Mouse (Mus musculus): Measurements from ENCODE around the gene Usp53. TPM values are rescaled to one million over a fixed set of nuclear protein-coding genes. Genes with fewer than 3 reads are reported as not detected.

The Usp53 gene
- polyA plus RNA-seq, 1 experiment: 1.7 TPM

DNA sequence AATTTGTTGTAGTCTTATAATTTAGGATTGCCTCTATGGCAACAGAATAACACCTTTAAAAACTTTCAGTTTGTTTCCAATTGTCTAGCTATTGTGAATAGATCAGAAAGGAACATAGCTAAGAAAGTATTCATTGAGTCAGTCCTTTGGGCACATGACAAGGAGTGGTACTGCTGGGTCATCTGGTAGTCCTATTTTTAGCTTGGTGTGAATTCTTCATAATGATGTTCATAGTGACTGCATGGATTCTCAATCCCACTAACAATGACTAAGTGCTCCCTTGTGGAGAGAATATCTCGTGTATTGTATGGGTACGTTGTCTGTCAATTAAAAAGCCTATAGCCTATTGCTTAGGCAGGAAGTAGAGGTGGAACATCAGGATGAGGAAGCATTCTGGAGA lies 34.5 kb upstream of the Usp53 start:
- Histone ChIP-seq H3K4me3 (no peak overlapping the region), H3K27me3 (ENCODE audit: control insufficient read depth, insufficient read depth, insufficient read length) (no peaks in the 10 kb centered on the region), H3K36me3 (ENCODE audit: control insufficient read depth, insufficient read depth) (no peaks in the 10 kb centered on the region), H3K79me2 (ENCODE audit: control insufficient read depth, insufficient read depth) (no peaks in the 10 kb centered on the region), H3K4me2 (ENCODE audit: low read depth) (peak overlapping the region; percentile 23), H3ac (ENCODE audit: control insufficient read depth, insufficient read length) (no peak overlapping the region)
- TF ChIP-seq REST (IDR thresholded peaks at IDR 0.05; ENCODE audit: insufficient read depth, insufficient read length): no peak
- peak; percentile 76 for TF ChIP-seq USF1 (IDR thresholded peaks at IDR 0.05; ENCODE audit: low read depth)

DNA sequence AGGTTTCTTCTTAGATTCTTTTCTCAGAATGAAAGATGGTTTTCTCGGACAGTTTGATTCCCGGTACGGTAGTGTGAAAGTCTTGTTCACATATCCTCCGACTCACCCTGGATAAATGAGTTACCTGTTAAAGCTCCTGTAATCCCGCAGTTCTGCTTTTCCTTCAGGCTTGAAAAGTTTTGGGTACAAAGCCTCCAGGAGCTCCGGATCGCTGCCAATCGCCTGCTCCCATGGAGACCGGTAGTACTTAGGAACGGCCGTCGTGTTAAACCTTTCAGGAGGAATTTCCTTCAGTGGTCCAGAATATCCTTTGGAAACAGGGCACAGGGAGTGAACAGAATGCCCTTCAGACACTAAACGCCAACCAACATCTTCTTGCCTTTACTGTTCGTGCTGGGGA lies 29.2 kb upstream of the Usp53 start:
- Histone ChIP-seq H3K79me2 (ENCODE audit: control insufficient read depth, insufficient read depth) (no peaks in the 10 kb centered on the region), H3K27me3 (ENCODE audit: control insufficient read depth, insufficient read depth, insufficient read length) (no peaks in the 10 kb centered on the region), H3K36me3 (ENCODE audit: control insufficient read depth, insufficient read depth) (no peaks in the 10 kb centered on the region), H3K4me2 (ENCODE audit: low read depth) (no peak overlapping the region), H3K4me3 (no peak overlapping the region), H3ac (ENCODE audit: control insufficient read depth, insufficient read length) (no peak overlapping the region)
- TF ChIP-seq TCF12 (IDR thresholded peaks at IDR 0.05; ENCODE audit: insufficient read depth, poor library complexity, severe bottlenecking): no peak

DNA sequence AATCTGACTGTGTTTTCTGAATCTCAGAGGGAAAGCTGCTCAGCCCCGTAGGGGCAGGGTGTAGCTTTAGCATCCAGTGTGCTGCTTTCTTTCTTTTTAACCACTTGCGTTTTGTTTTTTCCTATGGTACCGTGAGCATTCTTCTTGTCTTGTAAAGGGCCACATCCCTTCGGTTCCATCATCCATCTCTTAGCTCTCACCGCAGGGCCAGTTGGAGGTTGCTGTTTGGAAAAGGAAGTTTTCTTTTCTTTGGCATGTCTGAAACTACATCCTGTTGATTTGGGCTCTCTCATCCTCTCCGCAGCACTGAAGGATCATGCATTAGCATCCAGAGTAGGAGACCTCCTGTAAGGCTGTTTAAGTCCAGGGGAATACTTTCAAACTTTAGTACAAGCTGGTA lies 25.1 kb upstream of the Usp53 start:
- TF ChIP-seq MAX (IDR thresholded peaks at IDR 0.05; ENCODE audit: low read depth) (no peak), TCF12 (IDR thresholded peaks at IDR 0.05; ENCODE audit: insufficient read depth, poor library complexity, severe bottlenecking) (no peak), SRF (IDR thresholded peaks at IDR 0.05; ENCODE audit: control insufficient read depth, insufficient read length, low read depth) (no peak), MYOD1 (IDR thresholded peaks at IDR 0.05; ENCODE audit: control insufficient read depth in 1 of 3, insufficient read length in 2 of 3, low read depth in 2 of 3) (no peak), MYOG (IDR thresholded peaks at IDR 0.05; ENCODE audit: control insufficient read depth in 1 of 3, insufficient read depth in 1 of 3, insufficient read length in 2 of 3, low read depth in 2 of 3) (no peak), TCF3 (IDR thresholded peaks at IDR 0.05; ENCODE audit: insufficient read length, low read depth) (no peak)
- Histone ChIP-seq H3K27me3 (ENCODE audit: control insufficient read depth, insufficient read depth, insufficient read length) (no peaks in the 10 kb centered on the region), H3K36me3 (ENCODE audit: control insufficient read depth, insufficient read depth) (no peaks in the 10 kb centered on the region), H3K4me2 (ENCODE audit: low read depth) (no peak overlapping the region), H3K4me3 (no peak overlapping the region), H3K79me2 (ENCODE audit: control insufficient read depth, insufficient read depth) (no peaks in the 10 kb centered on the region), H3ac (ENCODE audit: control insufficient read depth, insufficient read length) (no peak overlapping the region)

DNA sequence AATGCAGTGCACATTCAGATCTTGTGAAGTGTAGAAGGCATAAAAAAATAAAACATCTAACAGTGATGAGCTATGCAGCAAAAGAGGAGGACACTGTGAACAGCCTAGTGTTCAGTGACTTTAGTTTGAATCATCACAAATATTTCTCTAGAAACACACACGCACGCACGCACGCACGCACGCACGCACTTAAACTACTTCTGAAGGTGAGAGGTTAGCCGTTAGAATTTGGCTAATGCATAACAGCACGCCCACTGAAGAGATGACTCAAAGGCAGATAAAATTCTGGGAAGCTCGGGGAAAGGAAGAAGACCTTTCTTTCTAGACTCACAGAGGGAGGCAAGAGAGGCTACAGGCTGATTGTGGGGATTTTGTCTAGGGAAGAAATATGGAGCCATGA lies 23.1 kb upstream of the Usp53 start:
- no peak for TF ChIP-seq CEBPB (IDR thresholded peaks at IDR 0.05; ENCODE audit: insufficient read depth, poor library complexity, severe bottlenecking)
- TF ChIP-seq MYOG (IDR thresholded peaks at IDR 0.05; ENCODE audit: control insufficient read depth in 1 of 3, insufficient read depth in 1 of 3, insufficient read length in 2 of 3, low read depth in 2 of 3): no peak
- no peak for TF ChIP-seq SRF (IDR thresholded peaks at IDR 0.05; ENCODE audit: control insufficient read depth, insufficient read length, low read depth)
- TF ChIP-seq E2F4 (IDR thresholded peaks at IDR 0.05; ENCODE audit: insufficient read depth): no peak
- TF ChIP-seq MAX (IDR thresholded peaks at IDR 0.05; ENCODE audit: low read depth): no peak
- TF ChIP-seq REST (IDR thresholded peaks at IDR 0.05; ENCODE audit: insufficient read depth, insufficient read length): no peak
- no peak for TF ChIP-seq POLR2A (IDR thresholded peaks at IDR 0.05; ENCODE audit: insufficient read length, low read depth)
- TF ChIP-seq TCF3 (IDR thresholded peaks at IDR 0.05; ENCODE audit: insufficient read length, low read depth): no peak

DNA sequence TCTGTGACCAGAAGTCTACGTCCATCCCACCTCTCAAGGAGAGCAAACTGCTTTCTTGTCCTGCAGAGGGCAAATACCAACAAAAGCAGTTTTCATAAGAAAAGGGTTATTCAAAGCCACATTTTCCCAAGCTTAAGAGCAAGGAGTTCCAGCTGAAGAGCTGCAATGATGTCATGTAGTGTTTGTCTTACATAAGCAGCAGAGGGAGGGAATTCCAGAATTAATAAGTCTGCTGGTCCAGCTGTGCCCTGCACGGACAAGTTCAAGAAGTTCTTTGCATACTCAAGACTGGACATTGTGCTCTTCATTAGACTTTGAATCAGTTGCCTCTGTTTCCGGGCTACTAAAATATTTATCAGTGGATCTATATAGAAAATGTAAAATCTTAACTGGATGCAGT lies 16.7 kb upstream of the Usp53 start:
- Histone ChIP-seq H3K27me3 (ENCODE audit: control insufficient read depth, insufficient read depth, insufficient read length) (no peaks in the 10 kb centered on the region), H3K36me3 (ENCODE audit: control insufficient read depth, insufficient read depth) (no peaks in the 10 kb centered on the region), H3ac (ENCODE audit: control insufficient read depth, insufficient read length) (no peak overlapping the region), H3K4me2 (ENCODE audit: low read depth) (no peak overlapping the region), H3K4me3 (no peak overlapping the region), H3K79me2 (ENCODE audit: control insufficient read depth, insufficient read depth) (no peaks in the 10 kb centered on the region)
- TF ChIP-seq MYOD1 (IDR thresholded peaks at IDR 0.05; ENCODE audit: control insufficient read depth in 1 of 3, insufficient read length in 2 of 3, low read depth in 2 of 3): no peak
- no peak for TF ChIP-seq POLR2AphosphoS2 (IDR thresholded peaks at IDR 0.05; ENCODE audit: insufficient read length, low read depth)
- TF ChIP-seq SRF (IDR thresholded peaks at IDR 0.05; ENCODE audit: control insufficient read depth, insufficient read length, low read depth): no peak
- no peak for TF ChIP-seq TCF12 (IDR thresholded peaks at IDR 0.05; ENCODE audit: insufficient read depth, poor library complexity, severe bottlenecking)
- no peak for TF ChIP-seq REST (IDR thresholded peaks at IDR 0.05; ENCODE audit: insufficient read depth, insufficient read length)
- TF ChIP-seq MAX (IDR thresholded peaks at IDR 0.05; ENCODE audit: low read depth): no peak
- no peak for TF ChIP-seq TCF3 (IDR thresholded peaks at IDR 0.05; ENCODE audit: insufficient read length, low read depth)
- TF ChIP-seq CEBPB (IDR thresholded peaks at IDR 0.05; ENCODE audit: insufficient read depth, poor library complexity, severe bottlenecking): no peak
- no peak for TF ChIP-seq MYOG (IDR thresholded peaks at IDR 0.05; ENCODE audit: control insufficient read depth in 1 of 3, insufficient read depth in 1 of 3, insufficient read length in 2 of 3, low read depth in 2 of 3)
- TF ChIP-seq E2F4 (IDR thresholded peaks at IDR 0.05; ENCODE audit: insufficient read depth): no peak
- no peak for TF ChIP-seq USF1 (IDR thresholded peaks at IDR 0.05; ENCODE audit: low read depth)
- no peak for TF ChIP-seq POLR2A (IDR thresholded peaks at IDR 0.05; ENCODE audit: insufficient read length, low read depth)

More for the DNA sequence above, 23.1 kb upstream of the Usp53 start:
- peak overlapping the region; percentile 30 for H3K4me2 ChIP-seq (ENCODE audit: low read depth)
- H3K36me3 ChIP-seq (ENCODE audit: control insufficient read depth, insufficient read depth): no peaks in the 10 kb centered on the region
- H3ac ChIP-seq (ENCODE audit: control insufficient read depth, insufficient read length): no peak overlapping the region
- H3K27me3 ChIP-seq (ENCODE audit: control insufficient read depth, insufficient read depth, insufficient read length): no peaks in the 10 kb centered on the region
- no peaks in the 10 kb centered on the region for H3K79me2 ChIP-seq (ENCODE audit: control insufficient read depth, insufficient read depth)
- H3K4me3 ChIP-seq: no peak overlapping the region

DNA sequence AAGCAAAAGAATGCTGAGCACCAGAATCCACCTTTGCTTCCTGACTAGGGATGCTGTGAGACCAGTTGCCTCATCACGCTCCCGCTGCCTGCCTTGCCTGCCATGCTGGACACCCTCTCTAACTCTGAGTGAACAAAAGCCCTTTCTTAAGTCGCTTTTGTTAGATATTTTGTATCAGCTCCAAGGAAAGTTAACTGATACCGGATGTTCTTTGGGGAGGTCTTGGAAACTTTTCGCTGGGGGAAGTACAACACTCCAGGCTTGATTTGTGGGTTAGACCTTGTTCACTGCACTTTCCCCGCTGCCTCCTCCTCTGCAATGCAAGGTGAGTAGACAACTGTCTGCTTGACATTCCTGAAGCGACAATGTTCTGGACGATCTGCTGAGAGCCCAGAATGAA lies 14.2 kb upstream of the Usp53 start:
- H3K36me3 ChIP-seq (ENCODE audit: control insufficient read depth, insufficient read depth): no peaks in the 10 kb centered on the region
- no peak for TF ChIP-seq MAX (IDR thresholded peaks at IDR 0.05; ENCODE audit: low read depth)
- TF ChIP-seq REST (IDR thresholded peaks at IDR 0.05; ENCODE audit: insufficient read depth, insufficient read length): no peak
- no peak for TF ChIP-seq USF1 (IDR thresholded peaks at IDR 0.05; ENCODE audit: low read depth)
- TF ChIP-seq TCF12 (IDR thresholded peaks at IDR 0.05; ENCODE audit: insufficient read depth, poor library complexity, severe bottlenecking): no peak
- no peak for TF ChIP-seq SRF (IDR thresholded peaks at IDR 0.05; ENCODE audit: control insufficient read depth, insufficient read length, low read depth)
- TF ChIP-seq MYOG (IDR thresholded peaks at IDR 0.05; ENCODE audit: control insufficient read depth in 1 of 3, insufficient read depth in 1 of 3, insufficient read length in 2 of 3, low read depth in 2 of 3): no peak
- TF ChIP-seq CEBPB (IDR thresholded peaks at IDR 0.05; ENCODE audit: insufficient read depth, poor library complexity, severe bottlenecking): no peak
- no peak for TF ChIP-seq MYOD1 (IDR thresholded peaks at IDR 0.05; ENCODE audit: control insufficient read depth in 1 of 3, insufficient read length in 2 of 3, low read depth in 2 of 3)
- TF ChIP-seq POLR2A (IDR thresholded peaks at IDR 0.05; ENCODE audit: insufficient read length, low read depth): no peak
- no peak for TF ChIP-seq TCF3 (IDR thresholded peaks at IDR 0.05; ENCODE audit: insufficient read length, low read depth)
- no peak overlapping the region for H3K4me2 ChIP-seq (ENCODE audit: low read depth)
- H3ac ChIP-seq (ENCODE audit: control insufficient read depth, insufficient read length): no peak overlapping the region
- H3K4me3 ChIP-seq: no peak overlapping the region
- H3K79me2 ChIP-seq (ENCODE audit: control insufficient read depth, insufficient read depth): no peaks in the 10 kb centered on the region
- H3K27me3 ChIP-seq (ENCODE audit: control insufficient read depth, insufficient read depth, insufficient read length): no peaks in the 10 kb centered on the region
